Mouse (Mus musculus) megakaryocyte, embryonic 14.5 days (primary cell): ENCODE measurements around the gene Gm6793.

Experiments used
- FLI1 ChIP-seq: IDR thresholded peaks from 2 replicates; pipeline ENCODE4 v1.6.1; 2012; ENCODE audit warnings: low read length, inconsistent platforms, mixed read lengths
- GATA1 ChIP-seq: IDR thresholded peaks from 3 replicates; pipeline ENCODE4 v1.6.1; 2012; ENCODE audit warnings: mixed read lengths, low read length, inconsistent platforms, borderline replicate concordance

GRCm38 (mm10) chr8:111967246-111967870 lies 47.5 kb downstream of the Gm6793 start:
- no peak for TF ChIP-seq GATA1
- TF ChIP-seq FLI1: no peak
